Mouse (Mus musculus) central nervous system, embryonic 11.5 days (tissue): ENCODE measurements around the gene Nsun3. TPM values are rescaled to one million over a fixed set of nuclear protein-coding genes. Genes with fewer than 3 reads are reported as not detected.

Experiments
- polyA plus RNA-seq: library from polyadenylated mRNA; depleted of rRNA; stranded (reverse); fragments of >200 nt; gene quantifications from 2 replicates; pipeline ENCODE4 v1.2.3, GENCODE M21; 2012; rRNA removed

The Nsun3 gene
- polyA plus RNA-seq, result 7.8 and 7.9 TPM in 2 replicates

DNA sequence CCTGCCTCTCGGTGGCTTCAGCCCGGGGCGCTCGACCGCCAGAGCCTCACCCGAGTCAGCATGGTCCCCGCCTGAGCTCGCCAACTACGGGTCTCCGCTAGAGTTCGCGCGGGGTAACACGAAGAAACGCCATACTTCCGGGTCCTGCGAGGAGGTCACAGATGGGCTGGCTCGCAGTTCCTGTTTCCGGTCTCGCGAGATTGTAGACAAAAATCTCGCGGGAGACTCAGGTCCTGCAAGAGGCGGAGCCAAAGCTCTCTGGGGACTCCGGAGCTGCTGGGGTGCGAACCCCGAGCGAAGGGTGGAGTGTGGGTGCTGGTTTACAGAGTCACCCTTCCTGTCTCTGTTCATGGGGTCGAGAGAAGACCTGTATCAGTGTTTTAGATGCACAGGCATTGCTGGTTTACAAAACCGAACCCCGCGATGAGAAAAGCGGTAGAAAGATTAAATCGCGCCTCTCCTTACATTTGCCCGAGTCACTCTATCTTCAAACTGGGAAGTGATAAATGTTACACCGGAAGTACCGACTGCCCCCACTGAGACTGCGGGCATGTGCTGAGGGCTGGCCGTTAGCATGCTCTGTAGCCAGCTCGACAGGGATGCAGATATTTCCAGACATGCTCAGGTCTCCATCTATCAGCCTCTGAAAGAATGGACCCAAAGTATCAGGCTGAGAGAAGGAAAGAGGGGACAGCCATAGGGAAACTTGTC, at the start of gene Nsun3:
Gene Nsun3, minus strand, starts transcription at position 198 of the 711 bp plus-strand sequence.

DNA sequence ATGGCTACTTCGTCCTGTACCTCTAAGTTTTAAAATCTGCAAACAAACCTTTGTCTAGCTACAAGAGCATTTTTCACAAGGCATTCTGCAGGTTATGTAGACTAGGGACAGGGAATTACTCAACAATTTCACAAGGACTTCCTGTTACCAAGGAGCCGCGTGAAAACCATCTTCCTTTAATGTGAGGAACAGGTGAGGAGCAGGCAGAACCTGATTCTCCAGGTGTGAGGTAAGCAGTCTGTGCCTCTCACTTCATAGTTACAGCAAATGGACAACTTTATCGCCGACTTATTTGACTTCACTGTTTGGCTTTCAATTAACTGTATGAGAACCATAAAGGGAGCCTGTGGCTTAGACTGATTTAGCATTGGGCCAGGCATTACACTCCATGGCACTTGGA, 27.9 kb upstream of the Nsun3 start, which contains the start of gene Stx19:
Gene Stx19, plus strand, starts transcription at position 186 of the 400 bp plus-strand sequence.

Other genes starting within 250 kb of the Nsun3 start
- gene Stx19, start 27.9 kb upstream of the Nsun3 start, polyA plus RNA-seq, result 0.02 TPM in 1 of 2 replicates, not detected in the other
- 11.1 and 16.9 TPM in 2 replicates for gene Arl13b, start 60.2 kb upstream of the Nsun3 start, polyA plus RNA-seq
- 13.2 and 13.5 TPM in 2 replicates for gene Pros1, start 67.5 kb upstream of the Nsun3 start, polyA plus RNA-seq